Mouse (Mus musculus) brain, embryonic 18.5 days (tissue): ENCODE data around the gene Tenm4.
A peak's percentile ranks its signal among the peaks of the same experiment; 100 is the strongest.

ENCODE experiments used
- DNase-seq: peaks from one replicate; pipeline ENCODE4 v3.0.0-alpha.2; 2012; ENCODE audit warnings: low read depth, low spot score

The Tenm4 gene

DNA sequence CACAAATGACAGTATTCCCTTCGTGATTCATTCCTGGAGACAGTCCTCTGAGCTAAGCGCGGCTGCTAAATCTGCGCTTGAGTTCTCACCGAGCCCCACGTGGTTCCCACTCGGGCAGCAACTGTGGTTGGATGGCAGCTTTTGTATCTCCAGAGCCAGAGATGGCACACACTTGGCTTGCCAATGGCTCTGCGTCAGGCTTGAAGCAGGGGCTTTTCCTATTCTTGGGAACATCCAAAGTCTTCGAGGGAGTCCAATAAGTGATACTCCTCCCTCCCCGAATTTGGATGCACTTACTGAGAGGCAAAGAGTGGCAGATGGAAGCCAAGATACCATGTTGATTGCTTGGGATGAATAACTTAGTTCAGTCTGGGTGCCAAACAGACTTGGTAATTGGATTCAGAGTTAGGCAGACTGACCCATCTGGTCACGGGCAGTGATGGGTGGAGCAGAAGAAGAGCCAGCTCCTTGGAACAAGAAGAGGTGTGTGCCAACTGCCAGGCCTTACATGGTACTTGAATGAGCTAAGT lies 303.6 kb downstream of the Tenm4 start:
- peak; percentile 89 for DNase-seq

DNA sequence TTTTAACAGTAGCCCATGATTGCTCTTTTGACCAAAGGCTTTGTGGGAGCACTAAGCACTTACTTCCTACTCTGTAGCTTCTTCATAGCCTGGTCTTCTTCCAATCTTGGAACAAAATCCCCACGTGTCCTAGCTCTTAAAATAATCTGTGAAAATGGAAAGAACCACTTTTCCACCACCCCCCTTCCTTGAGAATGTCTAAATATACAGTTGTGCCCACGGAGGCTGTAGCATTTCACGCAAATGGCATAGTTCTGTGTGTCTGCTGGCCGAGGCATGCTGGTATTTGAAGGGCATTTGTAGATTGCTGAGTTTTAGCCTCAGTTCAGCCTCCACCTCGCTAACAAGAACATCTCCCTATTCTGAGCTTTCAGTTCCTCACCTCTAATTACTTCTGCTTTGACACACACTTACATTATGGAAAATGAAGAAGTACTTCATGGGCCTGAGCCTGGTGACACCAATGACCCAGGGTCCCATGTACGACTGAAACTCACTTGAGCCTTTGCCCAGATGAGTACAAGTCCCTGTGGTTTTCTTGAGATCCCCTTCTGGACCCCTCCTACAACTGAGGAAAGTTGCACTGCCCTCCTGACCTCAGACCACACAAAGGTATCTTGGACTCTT lies 306.1 kb downstream of the Tenm4 start:
- DNase-seq: no peak

DNA sequence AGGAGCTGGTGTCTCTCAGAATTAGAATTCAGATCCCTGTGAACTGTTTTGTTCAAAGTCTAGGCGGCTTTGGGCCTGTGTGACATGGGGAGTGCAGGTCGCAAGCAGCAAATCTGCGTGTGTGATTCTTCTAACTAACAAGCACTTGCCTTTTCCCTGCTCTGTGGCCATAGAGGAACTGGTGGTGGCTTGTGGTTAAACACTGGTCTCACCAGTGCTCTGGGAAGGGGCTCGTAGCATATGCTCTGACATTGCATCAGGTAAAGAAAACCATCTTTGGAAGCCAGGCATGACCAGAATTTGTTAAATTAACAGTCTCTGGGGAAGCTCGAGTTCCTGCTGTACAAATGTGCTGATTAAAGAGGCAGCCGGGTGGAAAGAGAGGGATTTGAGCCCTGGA lies 308.1 kb downstream of the Tenm4 start:
- DNase-seq: no peak

DNA sequence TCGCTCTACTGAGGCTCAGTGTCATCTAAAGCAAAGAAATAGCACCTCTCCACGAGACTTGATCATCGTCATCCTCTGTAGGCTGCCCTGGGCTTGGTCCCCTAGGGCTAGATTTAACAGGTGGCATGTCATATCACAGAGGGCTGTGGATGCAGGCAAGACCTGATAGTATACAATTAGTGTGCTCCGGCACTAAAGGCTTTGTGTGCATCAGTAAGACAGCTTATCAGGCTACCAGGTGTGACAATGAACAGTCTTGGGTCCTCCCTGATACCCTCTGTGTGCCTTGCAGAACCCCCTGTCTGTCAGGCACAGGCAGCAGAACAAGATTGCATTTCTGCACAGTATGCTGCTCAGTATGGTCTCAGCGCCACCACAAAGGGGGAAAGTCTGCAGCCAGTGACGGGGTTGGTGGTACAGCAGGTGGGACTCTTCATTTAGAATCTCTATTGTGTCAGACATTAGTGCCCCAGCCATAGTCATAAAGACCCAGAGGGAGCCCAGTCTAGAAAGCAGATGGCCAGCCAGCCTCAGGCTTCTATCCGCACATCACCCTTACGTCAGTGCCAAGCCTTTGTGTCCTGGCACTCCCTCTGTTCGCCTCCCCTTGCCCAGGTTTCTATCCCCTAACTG lies 309.4 kb downstream of the Tenm4 start:
- no peak for DNase-seq

DNA sequence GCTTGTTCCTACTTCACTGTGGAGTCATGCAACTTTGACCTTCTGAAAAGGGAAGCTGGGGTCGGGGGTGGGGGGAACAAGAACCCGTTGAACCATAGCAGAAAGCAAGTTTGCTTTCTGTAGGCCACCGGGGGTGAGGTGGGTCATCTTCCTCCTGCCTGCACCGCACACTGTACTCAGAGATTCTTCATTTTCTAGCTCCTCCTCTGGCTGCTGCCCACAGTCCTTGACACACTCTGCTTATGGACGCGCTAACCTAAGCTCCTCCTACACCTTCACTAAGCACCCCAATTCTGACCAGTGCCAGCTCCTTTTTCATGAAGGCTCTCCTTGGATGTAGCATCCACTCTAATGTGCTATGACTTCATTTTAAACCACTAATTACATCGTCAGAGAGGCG lies 311.9 kb downstream of the Tenm4 start:
- DNase-seq: no peak

DNA sequence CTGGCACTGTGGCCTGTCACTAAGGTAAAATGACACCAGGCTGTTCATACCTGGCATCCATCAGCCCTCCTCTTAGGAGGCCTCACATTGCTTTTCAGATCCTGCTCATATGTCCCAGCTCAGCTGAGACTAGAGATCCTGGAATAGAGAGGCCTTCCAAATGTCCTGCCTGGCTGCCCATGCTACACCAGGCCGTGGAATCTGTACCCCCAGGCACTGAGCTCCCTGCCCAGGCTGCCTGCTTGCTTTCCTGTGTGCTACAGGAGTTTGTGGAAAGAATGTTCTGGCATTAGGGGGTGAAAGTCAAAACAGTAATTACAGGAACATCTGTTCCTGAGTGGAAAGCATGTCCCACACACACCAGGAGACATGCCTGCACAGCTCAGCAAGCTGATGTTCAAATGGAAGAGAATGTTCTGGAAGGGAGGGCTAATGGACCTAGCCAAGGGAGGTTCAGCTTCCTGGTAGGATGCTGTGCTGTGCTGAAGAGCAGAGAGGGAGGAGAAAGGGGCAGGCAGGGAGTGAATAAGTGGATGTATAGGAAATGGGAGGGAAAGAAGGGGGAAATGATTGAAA lies 313.0 kb downstream of the Tenm4 start:
- no peak for DNase-seq

DNA sequence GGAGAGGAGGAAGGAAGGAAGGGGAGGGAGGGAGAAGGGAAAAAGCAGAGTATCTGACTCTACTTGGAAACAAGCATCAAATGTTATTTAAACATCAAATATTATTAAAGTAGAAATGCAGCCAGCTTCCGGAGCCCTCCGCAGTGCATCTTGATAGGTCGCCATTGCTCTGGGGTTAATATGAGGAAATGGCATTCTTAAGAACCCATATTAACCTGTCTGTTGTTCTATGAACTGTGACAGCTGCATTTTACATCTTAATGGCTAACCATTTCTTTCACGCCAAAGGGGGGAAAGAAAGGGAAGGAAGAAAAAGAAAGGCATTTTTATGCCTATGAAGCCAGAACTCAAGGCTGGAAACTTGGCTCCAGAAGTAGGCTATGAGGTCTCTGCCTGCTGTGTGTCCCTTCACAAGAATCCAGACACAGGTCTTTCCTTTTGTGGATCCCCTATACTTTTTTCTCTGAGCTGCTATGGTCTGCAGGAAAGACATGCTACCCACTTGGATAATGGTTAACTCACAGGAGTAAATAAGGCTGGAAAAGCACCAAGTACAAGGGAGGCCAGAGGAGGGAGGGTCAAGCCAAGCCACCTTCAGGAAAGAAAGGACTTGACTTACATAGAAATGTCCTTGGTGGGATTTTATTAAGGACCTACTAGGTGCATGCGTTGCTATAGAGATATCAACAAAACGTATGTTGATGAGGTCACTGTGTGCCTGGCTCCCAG lies 318.5 kb downstream of the Tenm4 start:
- DNase-seq: no peak

DNA sequence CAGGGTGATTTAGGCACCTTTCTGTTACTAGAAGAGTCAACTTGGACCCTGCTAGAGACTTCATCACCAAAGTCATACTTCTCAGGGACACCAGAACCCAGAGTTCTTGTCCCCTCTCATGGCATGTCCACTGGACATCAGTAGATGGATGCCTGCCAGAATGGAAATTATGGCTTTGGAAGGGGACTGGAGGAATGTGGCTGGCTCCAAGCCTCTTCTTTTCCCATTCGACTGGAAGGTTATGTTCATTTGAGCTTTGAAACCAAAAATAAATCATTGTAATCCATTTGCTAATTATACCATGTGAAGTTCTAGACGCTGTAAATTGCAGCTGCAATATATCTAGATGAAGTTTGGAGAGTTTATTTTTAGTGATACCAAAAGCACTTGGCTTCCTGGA lies 320.9 kb downstream of the Tenm4 start:
- DNase-seq: no peak

DNA sequence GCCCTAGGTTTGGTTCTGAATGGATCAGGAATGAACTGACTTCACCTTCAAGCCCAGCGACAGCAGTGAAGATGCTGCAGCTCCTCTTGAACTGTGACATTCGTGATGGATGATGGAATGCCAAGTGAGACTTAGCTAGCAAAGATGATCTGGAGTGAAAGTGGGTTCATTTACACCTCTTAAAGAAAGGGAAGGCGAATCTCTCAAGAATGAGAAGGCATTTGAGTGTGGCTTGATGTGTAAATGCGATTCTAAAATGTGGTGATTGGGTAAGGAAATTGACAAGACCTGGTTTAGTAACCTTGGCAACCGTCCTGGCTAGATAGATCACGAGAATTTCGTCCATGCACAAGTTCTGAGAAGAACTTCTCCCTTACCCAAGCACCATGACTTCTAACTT lies 321.6 kb downstream of the Tenm4 start:
- no peak for DNase-seq

DNA sequence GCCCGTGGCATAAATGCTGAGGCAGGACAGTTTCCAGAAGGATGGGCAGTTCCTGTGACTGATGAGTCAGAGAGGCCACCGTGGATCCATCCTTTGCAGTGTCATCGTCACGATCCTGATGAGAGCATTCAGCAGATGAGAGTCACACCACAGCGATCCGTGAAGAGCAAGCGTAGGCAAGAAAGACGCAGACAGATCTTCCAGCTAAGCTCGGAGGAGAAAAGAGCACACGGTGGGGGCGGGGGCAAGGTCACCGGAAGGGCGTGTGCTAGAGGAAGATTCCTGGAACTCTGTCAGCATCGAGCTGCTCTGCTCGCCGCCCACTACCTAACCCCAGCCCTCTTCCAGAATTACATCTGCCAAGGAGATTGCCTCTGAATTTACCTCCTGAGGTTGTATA lies 323.0 kb downstream of the Tenm4 start:
- no peak for DNase-seq

DNA sequence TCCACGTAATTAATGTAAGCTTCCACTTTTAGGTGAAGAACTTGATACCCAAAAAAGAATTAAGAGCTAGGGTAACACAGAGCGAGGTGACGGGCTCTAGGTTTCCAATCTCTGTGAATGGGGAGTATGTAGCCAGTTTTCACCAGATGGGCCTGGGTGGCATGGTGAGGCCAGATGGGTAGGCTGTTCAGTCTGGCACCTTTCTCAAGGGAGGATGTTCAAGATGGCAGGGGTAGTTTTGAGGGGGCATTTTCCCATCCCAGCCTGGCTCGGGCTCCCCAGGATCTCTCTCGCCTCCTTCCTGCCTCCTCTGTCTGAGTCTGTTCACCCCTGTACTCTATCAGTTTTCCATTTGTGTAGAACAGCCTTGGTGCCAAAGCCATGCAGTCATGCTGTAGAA lies 329.1 kb downstream of the Tenm4 start:
- DNase-seq: no peak

DNA sequence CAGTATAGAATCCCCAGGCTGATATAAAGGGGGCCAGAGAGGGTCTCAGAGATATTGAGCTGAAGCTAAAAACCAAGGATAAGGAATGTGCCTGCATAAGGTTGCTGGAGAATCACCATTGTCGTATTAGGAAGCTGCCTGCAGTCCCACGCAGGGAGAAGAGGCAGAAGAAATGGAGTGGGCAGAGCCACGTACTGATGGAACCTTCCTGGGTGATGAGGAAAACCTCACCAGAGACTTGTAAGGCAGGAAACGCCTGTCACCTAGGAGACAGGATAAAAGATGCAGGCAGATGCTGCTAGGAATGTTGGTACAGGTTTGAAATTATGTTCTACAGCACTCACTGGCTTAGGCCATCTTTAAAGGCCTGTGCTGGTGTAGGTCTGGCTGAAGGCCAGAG lies 329.8 kb downstream of the Tenm4 start:
- no peak for DNase-seq

DNA sequence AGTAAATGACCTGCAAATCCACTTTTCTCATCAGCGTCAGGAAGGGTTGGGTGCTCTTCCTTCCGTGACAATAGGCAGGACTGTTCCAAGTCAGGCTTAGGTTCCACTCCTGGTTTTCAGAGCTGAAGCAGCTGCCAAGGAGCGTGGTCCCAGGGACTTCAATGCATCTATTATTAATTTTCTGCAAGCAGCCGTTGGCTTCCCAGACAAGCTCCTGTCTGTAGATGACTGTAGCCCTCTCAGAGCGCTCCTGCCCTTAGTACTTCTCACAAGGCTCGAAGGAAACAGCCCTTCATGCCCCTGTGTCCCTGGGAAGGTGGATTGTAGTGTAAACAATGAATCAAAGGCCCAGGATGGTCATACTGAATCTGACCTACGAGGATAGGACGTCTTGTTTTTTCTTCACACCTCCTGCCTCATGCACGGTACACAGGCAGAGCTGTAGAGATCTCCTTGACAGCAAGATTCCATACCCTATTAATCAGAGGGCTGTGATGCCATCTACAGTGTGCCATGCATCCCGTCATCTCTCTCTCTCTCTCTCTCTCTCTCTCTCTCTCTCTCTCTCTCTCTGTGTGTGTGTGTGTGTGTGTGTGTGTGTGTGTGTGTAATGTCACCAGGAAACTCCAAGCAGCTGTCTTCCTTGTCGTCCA lies 331.4 kb downstream of the Tenm4 start:
- DNase-seq: no peak

DNA sequence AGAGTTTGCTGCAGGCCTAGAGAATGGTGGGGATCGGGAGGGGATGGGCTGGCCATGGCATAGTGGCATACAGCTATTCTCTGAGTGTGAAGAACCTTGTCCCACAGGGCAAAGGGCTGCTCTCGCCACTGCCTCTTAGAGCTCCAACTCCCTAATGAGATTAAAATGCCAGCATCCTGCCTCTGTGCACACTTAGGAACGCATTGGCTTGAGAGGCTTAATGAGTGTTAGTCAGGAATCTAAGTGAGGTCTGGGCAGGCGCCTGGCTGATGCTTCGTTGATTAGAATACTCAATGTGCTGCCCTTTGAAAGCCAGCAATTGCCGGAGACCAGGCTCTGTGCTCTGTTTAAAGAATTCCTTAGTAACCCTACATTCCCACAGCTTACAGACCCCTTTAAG lies 334.5 kb downstream of the Tenm4 start:
- DNase-seq: no peak

DNA sequence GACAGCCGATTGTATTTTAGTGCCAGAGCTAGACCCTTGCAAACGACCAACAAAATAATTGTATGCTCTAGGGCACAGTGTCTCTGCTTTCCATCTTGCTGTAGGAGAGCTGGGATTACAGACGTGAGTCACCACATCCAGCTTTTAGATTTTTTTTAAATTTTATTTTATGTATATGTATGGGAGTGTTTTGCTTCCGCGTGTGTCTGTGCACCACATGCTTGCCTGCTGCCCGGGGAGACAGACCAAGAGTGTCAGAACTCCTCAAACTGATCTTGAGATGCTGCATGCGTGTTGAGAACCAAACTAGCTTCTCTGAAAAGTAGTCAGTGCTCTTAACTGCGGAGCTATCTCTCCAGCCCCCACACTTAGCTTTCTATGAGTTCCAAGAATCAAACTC lies 336.0 kb downstream of the Tenm4 start:
- DNase-seq: no peak

DNA sequence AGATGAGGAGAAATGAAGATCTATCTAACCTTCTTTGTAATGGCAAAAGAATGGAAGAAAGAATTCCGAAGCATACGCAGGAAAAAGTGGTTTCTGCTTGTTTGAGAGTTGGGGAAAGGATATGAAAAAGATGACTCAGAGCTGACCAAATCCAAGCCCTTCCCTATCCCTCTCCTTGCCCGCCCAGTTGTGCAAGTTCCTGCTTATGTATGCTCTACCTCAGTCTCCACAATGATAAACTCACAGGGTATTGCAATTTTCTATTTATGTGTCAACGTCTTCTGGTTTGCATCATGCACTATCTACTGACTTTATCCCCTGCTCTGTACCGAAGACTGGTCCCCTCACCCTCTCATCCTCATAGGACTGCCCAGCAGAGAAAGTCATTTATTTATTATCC lies 339.4 kb downstream of the Tenm4 start:
- no peak for DNase-seq

DNA sequence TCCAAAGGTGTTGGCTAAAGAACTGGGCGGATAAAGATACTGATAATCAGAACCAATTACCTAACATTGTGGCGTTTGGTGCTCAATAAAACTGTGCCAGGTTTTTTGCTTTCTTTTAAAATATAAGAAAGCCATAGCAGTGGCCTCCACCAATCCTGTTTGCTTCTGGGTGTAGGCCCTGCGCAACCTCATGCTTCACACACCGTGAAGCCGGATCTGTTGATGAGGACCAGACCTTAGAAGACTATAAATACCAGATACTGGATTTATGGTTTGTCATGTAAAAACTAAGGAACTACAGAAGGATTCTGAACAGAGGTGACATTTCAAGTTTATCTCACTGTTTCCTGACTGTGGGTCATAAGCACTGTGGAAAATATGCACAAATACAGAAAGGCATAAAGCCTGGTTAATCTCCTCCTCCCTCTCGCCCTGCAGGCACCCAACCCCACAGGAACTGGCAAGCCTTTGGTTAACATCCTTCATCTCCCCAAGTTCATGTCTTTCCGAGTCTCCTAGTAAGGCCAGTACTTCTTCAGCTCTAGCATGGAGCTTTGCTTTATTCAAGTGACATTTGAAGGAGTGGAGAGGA lies 340.1 kb downstream of the Tenm4 start:
- DNase-seq: no peak

DNA sequence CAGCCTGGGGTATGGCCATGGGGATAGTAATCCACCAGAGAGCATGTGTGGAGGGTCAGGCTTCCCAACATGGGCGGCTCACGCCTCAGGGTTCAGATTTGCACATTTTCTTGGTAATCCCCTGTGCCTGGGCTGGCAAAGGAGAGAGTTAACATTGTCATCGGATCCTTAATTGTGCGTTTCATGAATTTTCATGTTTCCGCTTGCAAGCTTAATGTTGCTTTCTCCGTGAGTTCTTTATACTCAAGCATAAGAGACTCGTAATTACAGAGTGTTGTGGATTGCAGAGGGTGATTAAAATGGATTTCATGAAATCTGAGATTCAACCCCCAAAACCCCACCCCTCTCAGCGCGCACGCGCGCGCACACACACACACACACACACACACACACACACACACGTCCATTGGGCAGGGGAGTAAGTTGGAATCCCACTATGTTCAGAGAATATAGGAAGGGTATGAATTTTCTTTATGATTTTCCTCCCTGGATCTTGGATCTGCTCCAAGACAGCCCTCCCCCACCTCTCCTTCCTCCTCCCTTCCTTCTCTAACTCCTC lies 341.0 kb downstream of the Tenm4 start:
- no peak for DNase-seq

DNA sequence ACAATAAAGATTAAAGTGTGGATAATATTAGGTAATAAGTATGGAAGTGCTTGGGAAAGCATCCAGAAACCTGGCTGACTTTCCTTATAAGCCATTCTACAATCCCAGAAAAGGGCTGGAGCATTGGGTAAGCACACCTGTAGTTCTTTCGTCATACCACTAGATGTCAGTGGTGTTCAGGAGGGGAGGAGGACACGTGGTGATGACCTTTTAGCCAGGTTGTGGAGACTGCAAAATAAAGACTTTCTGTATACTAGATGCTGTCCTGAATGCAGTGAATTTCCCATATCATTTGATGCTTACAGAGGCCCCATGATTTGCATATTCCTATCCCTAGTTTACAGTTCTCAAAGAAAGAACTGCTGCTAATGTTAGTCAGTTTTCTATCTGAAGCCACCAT lies 348.2 kb downstream of the Tenm4 start:
- DNase-seq: no peak

DNA sequence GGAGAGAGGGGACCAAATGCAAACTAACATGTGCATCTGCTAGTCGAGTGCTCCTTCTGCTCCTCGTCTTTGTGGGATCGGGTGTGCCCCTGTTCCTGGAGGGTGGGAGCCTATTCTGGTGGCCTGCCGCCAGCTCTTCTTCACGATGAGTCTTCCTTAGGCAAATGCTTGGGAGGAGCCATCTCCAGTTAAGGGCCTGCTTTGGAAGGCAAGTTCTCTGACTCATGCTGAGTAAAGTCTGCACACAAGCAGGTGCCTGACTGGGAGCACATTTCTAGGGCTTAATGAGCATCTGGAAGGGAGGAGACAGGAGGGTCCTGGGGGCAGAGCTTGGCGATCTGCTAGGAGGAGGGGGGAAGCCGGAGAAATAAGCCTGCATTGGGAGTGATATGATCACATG lies 350.9 kb downstream of the Tenm4 start:
- DNase-seq: no peak

DNA sequence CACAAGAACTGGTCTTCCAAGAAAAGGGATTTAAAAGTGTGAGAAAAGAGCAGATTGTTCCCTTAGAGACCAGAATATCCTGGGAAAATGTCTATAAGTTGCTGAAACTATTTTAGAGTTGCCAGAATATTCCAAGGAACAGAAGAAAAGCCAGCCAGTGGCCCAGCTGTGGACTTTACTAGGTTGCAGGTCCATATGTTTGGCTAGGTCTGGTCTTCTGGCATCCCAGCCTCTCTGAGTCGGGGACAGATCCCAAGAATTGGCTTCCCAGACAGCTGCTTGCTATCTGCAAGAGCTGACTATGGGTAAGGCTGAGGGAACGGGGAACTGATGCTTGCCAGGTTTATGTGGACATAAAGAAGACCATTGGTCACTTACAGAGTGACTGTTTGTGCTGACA lies 352.6 kb downstream of the Tenm4 start:
- no peak for DNase-seq
